Mouse (Mus musculus) Patski (cell line): ENCODE results near the gene Rpl10l. TPM values are rescaled to one million over a fixed set of nuclear protein-coding genes. Genes with fewer than 3 reads are reported as not detected.

Experiments used
- ATAC-seq: fragments of 100-300 bp; one replicate; pipeline ENCODE4 v1.8.0; 2021
- CTCF ChIA-PET: fragments of 350-600 bp; sonication (Branson Sonifier 250); formaldehyde crosslinking; loops from one replicate; lab custom pipeline; 2022; ENCODE audit warnings: inconsistent platforms; lab: Charles Lee
- POLR2A ChIA-PET: fragments of 350-600 bp; sonication (Branson Sonifier 250); formaldehyde crosslinking; loops from one replicate; lab custom pipeline; 2022; ENCODE audit warnings: antibody characterized with exemption, inconsistent platforms; lab: Charles Lee
- DNase-seq: peaks from one replicate; pipeline ENCODE4 v3.0.0-alpha.2; 2011; ENCODE audit warnings: low read depth, low spot score
- H3K27me3 ChIP-seq: fragments of 371-371 bp; one replicate; pipeline ENCODE4 v1.5.1; 2021
- CTCF ChIP-seq: fragments of 100-300 bp; IDR thresholded peaks from one replicate; pipeline ENCODE4 v1.5.1; 2021
- in situ Hi-C: fragments of 300-500 bp; cut with MboI; formaldehyde crosslinking; loops from 3 replicates; pipeline ENCODE4 v1.11.1; 2018; ENCODE audit warnings: low pct_unique_long_range_greater_than_20kb, mixed read lengths
- polyA plus RNA-seq: library from polyadenylated mRNA; unstranded; gene quantifications from one replicate; pipeline ENCODE4 v1.2.3, GENCODE M21; 2021

Gene Rpl10l
- polyA plus RNA-seq, result not detected

GRCm38 (mm10) chr12:66283991-66284622 lies at the start of gene Rpl10l:
Gene Rpl10l (minus strand): TSS chr12:66284401.
- DNase-seq (no peak), ATAC-seq (no peak)
- ChIA-PET CTCF (no interaction called here), POLR2A (no interaction called here)
- no peaks in the 10 kb centered on the region for H3K27me3 ChIP-seq
- no peak for TF ChIP-seq CTCF
- in situ Hi-C loops, result no loop called here

- ATAC-seq, result no peak
- CTCF ChIA-PET, result no interaction called here
- no peak for TF ChIP-seq CTCF
- in situ Hi-C loops, result no loop called here
- POLR2A ChIA-PET, result no interaction called here
- no peak for DNase-seq
- H3K27me3 ChIP-seq, result no peaks in the 10 kb centered on the region
Measured at GRCm38 (mm10) chr12:66275890-66276289, 8.3 kb downstream of the Rpl10l start.

- no peaks in the 10 kb centered on the region for H3K27me3 ChIP-seq
- ChIA-PET CTCF (no interaction called here), POLR2A (no interaction called here)
- in situ Hi-C loops, result no loop called here
- DNase-seq, result no peak
- no peak for ATAC-seq
- no peak for TF ChIP-seq CTCF
Measured at GRCm38 (mm10) chr12:66245461-66246099, 38.6 kb downstream of the Rpl10l start.

- ChIA-PET CTCF (no interaction called here), POLR2A (interaction anchor here (0.6 kb wide), 1 partner anchor 422 kb away, joined by 9 read pairs; no protein-coding TSS in a partner anchor)
- H3K27me3 ChIP-seq, result no peaks in the 10 kb centered on the region
- in situ Hi-C loops, result no loop called here
- ATAC-seq, result no peak
- DNase-seq, result no peak
- TF ChIP-seq CTCF, result no peak
Measured at GRCm38 (mm10) chr12:66234158-66234557, 50.0 kb downstream of the Rpl10l start.
